Mouse (Mus musculus) kidney, adult 18-20 months (tissue): ENCODE data around the gene Tmem51.

ENCODE experiments used
- DNase-seq: peaks from one replicate; pipeline ENCODE4 v3.0.0; 2021

Tmem51 gene

DNA sequence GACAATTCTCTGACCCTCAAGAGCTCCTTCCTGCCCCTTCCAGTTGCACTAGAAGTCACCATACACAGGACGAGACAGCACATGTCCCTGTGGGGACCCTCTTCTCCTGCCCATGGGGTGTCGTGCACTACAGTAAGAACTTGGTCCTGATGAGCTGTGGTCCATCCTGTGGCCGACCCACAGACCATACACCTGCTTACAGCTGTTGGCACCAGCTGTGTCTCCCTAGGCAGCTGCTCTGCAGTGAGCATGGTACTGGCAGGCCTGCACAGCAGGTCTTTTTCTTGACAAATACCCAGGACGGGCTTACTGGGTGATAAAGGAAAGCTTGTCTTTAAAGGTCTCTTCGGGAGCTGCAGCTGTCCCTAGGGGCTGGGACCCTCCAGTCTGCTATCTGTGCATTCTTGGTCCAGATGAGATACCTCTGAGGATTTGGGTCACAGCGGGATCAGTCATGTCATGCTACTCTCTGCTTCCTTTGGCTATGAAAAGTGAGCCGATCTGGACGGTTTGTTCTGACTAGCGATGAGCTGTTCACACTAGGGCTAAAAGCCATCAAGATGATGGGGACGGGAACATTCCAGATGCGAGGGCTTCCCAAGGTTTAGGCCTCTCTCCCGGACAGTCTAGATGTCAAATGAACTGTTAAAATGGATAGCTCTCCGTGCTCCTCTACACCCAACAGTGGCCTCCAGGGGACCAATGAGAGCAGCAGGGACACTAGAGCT, 24.8 kb downstream of the Tmem51 start:
- DNase-seq, result no peak

DNA sequence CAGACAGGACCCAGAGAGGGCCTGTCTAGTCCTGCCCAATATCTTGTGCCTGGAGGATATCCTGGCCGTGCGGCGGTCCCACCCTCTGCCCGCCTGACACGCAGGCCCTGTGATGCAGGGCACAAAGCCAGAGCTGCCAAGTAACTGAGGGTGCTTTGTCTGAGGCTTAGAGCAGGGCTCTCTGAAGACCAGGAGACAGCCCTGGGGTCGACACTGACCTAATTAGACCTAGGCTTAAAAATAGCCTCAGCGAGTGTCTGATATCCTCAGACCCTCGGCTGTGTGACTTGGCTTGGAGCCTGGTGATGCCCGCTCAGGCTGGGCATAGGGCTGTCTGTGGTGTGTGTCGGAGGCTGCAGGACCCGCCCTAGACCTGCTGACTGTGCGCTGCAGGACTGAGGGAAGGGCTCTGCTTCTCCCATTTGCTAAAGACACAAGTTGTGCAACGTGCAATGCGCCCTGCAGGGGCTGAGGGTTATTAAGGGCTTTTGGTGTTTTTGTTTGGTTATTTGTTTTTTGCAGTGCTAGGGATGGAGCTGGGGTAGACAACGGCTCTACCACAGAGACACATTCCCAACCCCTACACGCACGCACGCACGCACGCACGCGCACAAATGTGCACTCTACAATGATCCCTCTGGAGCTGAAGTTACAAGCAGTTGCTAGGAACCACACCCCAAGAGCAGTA, 26.4 kb downstream of the Tmem51 start:
- DNase-seq, result peak; percentile 25

DNA sequence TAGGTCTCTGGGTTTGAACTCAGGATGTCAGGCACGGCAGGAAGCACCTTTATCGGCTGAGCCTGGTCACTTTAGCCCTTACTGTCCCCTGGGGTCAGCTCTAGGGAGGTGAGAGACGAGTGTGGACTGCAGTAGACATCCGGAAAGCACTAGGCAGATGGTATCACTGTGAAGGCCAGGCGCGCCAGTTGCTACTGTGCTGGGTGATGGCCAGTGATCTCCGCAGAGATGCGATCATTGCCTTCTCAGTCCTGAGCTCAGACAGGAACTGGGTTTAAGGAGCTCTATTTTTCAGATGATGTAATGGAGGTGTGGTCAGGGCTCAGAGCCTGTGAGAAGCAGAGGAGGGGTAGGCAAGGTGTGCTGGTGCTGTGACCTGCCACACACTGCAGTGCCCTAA, 28.5 kb downstream of the Tmem51 start:
- peak; percentile 4 for DNase-seq

DNA sequence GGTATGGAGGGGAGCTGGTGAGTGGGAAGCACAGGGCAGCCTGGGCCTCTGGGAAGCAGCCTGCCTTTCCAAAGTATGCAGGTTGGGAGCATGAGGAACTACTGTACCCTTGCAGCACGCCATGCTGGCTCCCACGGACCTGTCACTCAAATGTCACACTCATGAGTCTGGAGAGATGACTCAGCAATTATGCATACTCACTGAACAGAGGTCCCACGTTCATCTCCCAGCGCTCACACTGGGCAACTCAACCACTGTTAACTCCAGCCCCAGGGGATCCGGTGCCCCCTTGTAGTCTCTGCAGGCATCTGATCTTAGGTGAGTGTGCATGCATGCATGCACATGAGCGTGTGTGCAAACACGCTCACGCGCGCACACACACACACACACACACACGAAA, 29.5 kb downstream of the Tmem51 start:
- DNase-seq, result no peak

DNA sequence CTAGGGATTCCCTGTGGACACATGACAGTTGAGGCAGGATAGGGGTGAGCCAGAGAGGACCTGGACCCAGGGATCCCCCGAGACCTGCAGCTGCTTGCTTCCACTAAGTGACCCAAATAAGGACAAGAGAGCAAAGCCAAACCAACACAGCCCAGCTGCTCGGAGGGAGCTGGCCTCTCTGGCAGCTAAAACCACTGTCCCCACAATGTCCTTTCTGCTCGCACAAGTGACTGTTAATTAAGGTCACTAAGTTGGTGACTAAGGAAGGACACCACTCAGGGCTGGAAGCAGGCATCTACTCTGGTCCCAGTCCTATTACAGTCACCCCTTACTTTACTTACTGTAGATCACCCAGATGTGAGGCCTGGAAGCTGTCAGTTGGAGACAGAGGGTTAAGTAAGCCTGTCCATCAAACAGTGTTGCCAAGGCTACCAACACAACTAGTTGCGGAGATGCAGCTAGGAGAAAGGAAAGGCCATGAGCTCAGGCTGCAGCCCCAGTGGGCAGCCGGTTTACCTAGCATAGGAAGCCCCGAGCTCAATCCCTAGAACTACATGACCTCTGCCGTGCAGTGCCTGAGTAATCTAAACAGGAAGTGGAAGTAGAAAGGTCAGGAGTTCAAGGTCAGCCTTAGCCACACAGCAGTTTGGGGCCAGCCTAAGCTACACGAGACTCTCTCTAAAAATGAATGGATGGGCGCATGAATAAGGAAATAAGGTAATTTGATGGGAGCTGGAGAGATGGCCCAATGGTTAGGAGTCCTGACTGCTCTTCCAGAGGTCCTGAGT, 30.2 kb downstream of the Tmem51 start:
- no peak for DNase-seq

- DNase-seq, result no peak
These were observed 30.8 kb downstream of the Tmem51 start for GRCm38 (mm10) chr4:142053261-142053660.

DNA sequence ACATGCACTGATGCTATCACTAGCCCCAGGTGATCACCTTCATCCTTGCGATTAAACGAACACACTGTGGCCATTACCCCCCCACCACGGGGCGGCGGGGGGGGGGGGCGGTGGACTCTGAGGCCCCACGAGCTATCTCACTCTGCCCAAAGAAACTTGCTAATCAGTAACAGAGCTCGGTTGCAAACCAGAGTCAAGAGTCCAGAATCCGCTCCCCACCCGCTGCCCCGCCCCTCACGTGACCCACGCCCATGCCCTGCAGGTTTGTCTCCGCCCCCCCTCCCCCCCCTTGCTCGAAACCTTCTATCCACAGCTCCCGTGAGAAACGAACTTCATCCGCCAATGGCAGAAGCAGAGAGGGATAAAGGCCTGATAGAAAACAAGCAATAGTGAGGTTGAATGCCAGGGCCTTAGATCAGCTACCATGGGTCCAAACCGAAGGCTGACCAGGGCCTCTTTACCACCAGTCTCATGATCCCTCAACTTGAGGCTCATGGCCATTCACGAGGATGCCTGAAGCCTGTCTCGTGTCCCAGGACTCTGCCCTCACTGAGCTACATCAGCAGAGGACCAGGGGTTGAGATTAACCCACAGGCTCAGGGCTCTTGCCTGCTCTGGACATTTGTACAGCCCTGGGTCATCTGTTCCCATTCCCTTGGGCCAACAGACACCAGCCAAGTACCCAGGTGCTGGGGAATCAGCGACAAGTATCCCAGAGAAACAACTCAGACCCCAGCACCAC, 31.5 kb downstream of the Tmem51 start:
- DNase-seq, result peak; percentile 79

DNA sequence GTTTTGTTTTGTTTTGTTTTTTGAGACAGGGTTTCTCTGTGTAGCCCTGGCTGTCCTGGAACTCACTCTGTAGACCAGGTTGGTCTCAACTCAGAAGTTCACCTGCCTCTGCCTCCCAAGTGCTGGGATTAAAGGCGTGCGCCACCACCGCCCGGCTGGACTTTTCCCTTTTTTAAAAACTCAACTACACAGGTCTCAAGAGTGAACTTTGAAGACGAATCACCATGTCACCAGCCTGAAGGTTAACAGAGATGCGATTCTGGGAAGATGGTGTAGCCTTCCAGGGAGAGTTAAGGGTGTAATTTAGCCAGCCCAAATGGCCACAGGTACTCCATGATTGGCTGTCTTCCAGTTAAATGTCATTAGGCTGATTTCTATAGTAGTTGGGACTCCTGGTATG, 32.2 kb downstream of the Tmem51 start:
- peak; percentile 55 for DNase-seq

GRCm38 (mm10) chr4:142049963-142050362, 34.1 kb downstream of the Tmem51 start:
- DNase-seq, result no peak

- no peak for DNase-seq
These were observed 35.7 kb downstream of the Tmem51 start for GRCm38 (mm10) chr4:142048391-142048790.

GRCm38 (mm10) chr4:142047005-142047404, 37.1 kb downstream of the Tmem51 start:
- peak; percentile 81 for DNase-seq

DNA sequence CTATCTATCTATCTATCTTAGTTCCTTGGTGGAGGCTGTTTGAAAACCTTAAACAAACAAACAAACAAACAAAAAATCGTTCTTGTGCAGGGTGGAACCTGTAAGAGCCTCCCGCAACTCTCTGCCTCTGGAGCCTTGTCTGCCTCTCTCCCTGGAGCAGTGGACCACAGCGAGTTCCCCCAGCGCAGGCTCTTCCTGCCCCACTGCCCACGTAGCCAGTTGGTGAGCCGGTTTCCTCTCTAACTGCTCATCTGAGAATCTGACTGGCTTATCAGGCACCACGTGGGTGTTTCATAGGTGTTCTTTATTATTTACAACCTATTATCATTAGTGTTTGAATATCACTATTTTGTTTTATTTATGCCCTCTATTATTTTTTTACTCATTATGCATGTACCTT, 37.6 kb downstream of the Tmem51 start:
- no peak for DNase-seq

DNA sequence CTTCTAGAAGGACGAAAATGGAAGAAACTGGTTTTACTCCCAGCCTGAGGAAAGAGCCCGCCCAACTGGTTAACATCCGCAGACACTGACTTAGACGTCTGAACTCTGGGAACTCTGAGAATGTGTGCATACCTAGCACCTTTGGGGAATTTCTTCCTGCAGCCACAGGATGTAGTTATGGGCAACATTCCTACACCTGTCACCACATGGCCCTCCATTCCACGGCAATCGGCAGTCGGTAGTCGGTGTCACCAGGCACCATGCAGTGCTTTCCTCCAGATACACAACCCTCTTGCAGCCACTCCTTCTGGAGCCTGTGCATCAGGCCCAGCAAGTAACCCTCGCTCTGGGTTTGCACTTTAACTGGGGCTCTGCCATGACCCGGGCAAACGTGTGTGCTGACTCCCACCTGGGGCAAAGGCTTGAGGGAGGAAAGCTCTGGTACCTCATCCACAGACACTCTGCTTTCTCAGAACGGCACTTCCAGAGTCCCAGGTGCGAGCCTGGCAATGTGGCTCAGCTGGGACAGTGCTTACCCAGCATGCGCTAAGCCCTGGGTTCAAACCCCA, 38.4 kb downstream of the Tmem51 start:
- peak; percentile 37 for DNase-seq

DNA sequence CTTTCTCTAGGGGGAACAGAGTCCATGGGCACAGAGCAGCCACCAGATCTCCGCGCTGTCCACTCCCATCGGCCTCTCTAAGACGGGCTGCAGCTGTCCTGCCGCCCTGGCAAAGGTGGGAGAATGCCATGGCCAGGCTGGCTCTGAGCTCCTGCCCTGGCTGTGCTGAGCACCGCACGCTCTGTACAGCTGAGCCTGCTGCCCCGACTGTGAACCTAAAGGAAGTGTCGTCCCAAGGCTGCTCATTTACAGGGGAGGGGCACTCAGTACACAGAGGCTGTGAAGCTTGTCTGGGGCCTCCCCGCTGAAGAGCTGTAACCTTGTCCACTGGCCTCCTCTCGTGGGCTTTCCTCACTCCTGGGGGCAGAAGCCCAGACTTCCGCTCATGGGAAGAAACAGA, 39.7 kb downstream of the Tmem51 start:
- DNase-seq, result no peak

DNA sequence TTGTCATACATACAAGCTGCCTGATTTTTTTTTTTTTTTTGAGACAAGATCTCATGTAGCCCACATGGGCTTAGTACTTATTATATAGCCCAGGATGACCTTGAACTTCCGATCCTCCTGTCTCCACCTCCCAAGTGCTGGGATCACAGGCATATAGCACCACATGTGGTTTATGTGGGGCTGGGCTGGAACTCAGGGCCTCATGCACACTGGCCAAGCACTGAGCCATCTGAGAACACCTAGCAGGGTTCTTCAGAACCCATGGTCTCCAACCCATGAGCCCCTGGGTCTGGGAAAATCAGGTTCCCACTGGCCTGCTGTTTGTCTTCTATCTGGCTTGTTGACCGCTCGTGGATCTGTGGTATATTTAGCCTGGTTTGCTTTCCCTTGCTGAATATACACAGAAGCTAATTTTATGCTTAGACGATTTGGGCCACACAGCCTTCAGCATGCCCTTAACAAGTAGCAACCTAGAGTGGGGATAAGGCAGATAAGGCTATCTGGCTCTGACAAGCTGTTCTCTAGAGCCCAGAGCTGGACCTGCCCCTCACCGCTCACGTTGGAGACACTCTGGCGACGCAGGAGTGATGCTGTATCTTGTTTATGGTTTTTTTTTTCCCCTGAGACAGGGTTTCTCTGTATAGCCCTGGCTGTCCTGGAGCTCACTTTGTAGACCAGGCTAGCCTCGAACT, 44.3 kb downstream of the Tmem51 start:
- DNase-seq, result no peak

DNA sequence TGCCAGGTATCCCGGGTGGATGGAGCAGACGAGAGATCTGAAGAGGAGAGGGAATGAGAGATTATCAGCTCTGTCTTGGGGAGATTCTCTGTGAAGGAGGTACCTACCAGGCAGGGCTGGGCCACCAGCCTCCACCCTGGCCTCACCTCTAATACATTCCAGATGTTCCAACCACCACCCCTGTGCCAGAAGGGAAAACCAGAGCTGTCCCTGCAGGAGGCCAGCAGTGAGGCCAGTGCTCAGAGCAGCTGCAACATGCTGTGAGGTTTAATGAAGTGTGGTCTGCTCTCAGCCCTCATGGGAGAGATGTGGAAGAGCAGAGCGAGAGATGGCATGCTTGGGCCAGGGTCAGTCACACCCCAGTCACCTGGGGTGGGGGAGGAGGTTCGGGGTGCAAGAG, 46.2 kb downstream of the Tmem51 start:
- DNase-seq, result no peak

DNA sequence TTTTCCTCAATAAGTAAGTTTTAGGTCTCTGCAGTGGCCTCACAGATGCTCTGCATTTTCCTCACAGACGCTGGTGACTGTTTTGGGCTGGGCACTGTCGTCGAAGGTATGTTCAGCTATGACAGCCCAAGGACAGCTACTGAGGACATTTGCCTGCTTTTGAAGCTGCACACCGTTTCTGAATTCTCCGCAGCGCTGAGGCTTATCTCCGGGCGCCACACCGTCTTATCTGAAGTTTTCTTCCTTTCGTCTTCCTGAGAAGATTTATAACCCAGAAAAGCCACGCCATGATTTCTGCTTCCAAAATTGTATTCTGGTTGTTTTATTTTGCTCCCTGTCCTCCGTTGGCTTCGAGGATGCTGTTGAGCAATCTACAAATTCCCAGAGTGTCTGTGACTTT, 55.6 kb downstream of the Tmem51 start:
- DNase-seq, result no peak

DNA sequence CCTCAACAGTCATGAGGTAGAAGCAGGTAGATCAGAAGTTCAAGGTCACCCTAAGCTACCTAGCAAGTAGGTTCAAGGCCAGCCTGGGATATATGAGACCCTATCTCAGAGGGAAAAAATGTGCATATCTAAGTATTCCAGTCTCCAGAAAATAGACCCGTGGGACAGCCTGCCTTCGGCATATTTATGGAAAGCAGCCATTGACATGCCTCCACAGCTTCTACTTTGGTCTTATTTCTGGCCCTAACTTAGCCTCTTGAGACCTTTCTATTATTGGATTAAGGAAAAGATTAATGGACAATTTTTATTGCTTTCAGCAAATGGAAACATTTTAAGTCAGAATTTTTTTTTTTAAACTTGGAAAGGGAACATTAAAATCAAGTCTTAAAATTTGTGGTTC, 57.1 kb downstream of the Tmem51 start:
- no peak for DNase-seq

- no peak for DNase-seq
These were observed 59.6 kb downstream of the Tmem51 start for GRCm38 (mm10) chr4:142024536-142024935.

DNA sequence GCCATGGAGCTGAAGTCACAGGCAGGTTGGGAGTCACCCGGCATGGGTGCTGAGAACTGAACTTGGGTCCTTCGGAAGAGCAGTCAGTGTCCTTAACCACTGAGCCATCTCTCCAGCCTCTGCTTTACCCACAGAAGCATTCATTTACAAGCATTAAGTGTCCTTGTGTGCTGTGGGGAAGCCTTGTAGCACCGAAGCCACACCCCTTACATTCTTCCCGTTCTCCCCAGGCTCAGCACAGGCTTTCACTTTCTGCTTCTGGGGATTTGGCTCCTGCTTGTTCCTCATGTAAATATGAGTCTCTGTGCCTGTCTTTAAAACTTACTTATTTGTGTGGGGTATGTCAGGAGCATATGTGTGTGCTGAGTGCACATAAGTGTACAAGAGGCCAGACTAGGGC, 60.9 kb downstream of the Tmem51 start:
- DNase-seq, result no peak

GRCm38 (mm10) chr4:142017686-142018085, 66.4 kb downstream of the Tmem51 start:
- no peak for DNase-seq
